Mouse (Mus musculus) ES-Bruce4 (cell line): ENCODE results near the gene Jak3.

ENCODE experiments used
- CTCF ChIP-seq: IDR thresholded peaks from one replicate; pipeline ENCODE4 v1.8.1; 2011; ENCODE audit warnings: low read depth, low read length
- EP300 ChIP-seq: IDR thresholded peaks from 2 replicates; pipeline ENCODE4 v1.6.1; 2011; ENCODE audit warnings: low read depth, low read length; ENCODE audit not compliant: insufficient read depth

GRCm38 (mm10) chr8:71711574-71711973 lies 35.5 kb downstream of the Jak3 start:
- TF ChIP-seq EP300 (no peak), CTCF (no peak)
